Mouse (Mus musculus) layer of hippocampus, postnatal 36 days (tissue): Measurements from ENCODE around the gene Tpcn2. TPM values are rescaled to one million over a fixed set of nuclear protein-coding genes. Genes with fewer than 3 reads are reported as not detected.

Experiments
- DNase-seq, 2 experiments: peaks; one replicate each; pipeline ENCODE4 v3.0.0; 2022
- total RNA-seq, 2 experiments: library from RNA; stranded (reverse); gene quantifications; 2 replicates each; pipeline ENCODE4 v1.2.3; 2021

The Tpcn2 gene
- total RNA-seq, 2 experiments from 2014 or later: 6.1 to 8.5 TPM

DNA sequence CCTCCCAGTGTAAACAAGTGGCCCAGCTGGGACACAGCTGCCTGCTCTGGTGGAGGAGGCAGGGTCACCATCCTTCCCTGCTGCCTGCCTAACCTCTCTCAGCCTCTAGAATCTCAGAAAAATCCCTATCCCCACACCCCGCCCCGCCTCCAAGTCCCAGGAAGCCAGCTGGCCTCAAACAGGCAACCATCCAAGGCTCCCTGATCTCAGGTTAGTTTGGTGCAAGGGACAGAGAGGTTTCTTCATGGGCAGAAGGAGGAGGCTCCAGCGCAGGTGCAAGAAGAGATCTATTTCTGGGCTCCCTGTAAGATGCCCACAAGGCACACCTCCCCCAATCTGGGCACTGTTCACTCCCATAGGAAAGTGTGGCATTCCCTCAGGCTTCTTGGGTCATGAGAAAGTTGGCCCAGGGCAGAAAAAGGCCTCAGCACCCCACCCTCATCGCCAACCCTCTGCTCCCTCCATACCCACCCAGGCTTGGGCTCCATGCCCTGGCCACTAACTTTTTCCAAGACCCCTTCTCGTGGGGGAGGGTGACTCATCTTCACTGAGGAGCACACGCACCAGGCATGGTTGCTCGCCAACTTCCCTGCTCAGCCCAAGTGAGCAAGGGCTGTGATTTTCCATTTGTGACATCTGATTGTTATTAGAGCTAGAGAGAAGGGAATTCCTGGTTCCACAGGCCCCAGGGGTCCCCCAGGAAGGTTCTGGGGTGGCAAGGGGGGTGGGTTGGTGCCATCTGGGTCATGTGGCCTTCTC, 15.9 kb upstream of the Tpcn2 start:
- DNase-seq: peak in 1 of 2 experiments; percentile 16

DNA sequence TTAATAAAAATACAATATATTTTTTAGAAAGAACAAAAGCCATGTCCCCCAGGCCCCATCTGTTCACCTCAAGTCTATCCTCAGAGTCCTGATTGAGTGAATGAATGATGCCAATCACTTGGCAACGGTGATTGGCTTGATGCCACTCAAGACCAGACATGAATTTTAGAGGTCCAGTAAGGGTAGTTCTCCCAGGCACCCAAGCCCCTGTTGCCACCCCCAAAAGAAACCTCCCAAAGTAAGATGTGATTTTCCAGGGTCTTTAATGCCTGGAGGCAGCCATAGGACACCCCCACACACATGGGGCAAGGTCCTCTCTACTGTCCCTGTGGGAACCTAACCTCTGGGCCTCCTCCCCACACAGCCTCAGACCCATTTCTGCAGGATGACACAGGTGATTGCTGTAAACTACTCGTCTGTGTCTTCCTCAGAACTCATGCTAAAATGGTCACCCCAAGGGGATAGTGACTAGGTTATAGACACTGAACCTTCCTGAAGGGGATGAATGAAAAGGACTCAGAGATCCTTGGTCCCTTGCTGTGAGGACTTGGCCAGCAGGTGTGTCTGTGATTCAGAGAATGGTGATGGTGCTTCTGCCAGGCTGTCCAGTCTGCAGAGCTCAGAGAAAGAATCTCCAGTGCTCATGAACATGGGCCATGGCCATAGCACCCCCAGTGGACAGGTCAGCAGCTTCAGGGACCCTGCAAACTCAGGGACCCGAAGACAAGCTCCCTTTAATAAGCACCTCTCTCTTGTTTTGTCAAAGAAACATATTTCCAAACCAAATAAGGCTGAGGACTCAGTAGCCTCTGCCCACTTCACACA, 15.1 kb upstream of the Tpcn2 start:
- DNase-seq: no peak

DNA sequence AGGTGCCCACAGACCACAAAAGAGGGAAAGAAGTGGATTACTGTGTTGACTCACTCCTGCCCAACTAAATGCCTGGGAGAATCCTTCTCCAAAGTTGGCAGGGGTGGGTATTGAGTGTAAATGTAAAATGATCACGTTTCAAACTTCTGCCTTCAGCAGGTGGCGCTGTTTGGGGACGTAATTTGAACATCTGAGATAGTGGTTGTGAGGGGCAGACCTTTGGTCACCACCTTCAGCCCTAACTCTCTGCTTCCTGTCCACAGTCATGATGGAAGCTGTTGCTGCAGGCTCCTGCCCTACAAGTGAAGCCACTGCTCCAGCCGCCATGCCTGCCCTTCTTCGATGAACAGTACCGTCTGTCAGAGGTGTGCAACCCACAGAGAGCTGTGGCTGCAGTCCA, 10.0 kb upstream of the Tpcn2 start:
- DNase-seq: no peak

DNA sequence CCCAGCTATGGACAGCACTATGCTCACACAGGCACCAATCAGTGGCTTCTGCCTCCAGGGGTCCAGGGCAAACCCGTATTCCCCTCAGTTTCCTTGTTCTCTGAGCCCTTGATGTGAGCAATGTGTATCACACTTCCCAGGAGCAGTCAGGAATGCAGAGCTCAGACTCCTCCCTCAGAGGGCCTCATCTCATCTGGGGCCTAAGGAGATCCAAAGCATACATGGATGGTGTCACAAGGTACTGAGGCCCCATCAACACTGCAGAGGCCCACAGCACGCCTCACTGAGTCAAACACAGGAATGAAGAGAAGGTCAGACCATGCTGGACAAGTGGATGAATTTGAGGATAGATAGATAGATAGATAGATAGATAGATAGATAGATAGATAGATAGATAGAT, 8.9 kb upstream of the Tpcn2 start:
- no peak for DNase-seq

DNA sequence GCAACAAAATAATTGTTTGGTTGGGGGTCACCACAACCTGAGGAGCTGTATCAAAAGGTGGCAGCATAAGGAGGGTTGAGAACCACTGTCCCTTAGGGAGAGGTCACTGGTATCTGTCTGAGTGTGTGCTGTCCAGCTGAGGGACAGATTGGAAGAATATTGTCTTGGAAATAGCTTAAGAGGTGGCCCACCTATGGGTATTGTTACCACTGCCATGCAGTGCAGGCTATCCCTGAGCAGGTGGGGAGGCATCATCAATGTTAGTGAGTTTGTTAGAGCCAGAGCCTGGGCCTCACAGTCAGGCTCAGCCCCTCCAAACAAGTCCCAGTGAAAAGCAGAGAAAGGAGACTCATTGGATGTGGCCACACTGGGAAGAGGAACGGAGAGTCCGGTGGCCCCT, 8.0 kb upstream of the Tpcn2 start:
- no peak for DNase-seq

DNA sequence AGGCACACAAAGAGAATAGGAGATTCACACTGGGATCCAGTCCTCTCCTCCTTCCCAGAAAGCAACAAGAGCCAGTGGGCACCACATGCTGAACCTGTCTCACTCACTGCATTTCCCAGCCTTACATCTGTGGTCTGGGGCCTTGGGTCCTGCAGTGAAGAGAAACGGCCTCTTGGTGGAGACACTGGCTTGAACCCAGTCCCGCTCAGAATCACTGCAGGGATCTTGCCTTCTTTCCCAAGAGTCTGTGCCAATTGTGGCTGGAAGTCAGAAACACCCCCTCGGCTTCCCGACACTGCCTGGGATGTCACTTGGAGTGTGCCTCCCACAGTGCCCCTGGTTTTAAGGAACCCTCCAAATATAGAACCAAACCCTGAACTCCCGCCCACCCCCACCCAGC, 5.5 kb upstream of the Tpcn2 start:
- DNase-seq: no peak

DNA sequence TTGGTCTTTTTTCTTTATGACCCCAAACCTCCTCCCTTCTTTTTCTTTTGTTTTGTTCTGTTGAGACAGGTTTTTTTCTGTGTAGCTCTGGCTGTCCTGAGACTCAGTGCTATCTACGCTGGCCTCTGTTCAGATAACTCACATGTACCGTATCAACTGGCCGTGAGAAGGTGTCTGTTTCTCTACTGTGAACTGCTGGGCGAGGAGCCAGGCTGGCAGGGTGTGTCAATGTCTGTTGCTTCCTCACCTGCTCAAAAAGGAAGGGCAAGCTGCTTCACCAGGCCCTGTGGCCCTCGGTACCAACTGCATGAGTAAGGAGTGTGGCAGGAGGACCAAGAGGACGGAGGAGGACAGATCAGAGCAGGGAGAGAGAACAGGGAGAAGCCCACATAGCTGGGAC, 3.6 kb upstream of the Tpcn2 start:
- no peak for DNase-seq

DNA sequence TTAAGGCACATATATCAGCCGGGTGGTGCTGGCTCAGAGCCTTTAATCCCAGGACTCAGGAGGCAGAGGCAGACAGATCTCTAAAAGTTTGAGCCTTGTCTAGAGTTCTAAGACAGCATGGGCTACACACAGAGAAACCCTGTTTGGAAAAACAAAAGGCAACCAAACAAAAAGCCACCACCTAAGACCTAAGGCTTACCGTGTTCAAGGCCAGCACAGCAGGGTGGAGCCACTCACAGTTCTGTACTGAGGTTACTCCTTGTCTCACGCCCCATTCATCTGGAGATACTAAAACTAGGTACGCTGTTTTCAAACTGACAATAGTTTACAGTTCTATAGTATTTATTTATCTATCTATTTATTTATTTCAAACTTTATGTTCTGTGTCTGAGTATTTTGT, 1.7 kb upstream of the Tpcn2 start:
- no peak for DNase-seq

DNA sequence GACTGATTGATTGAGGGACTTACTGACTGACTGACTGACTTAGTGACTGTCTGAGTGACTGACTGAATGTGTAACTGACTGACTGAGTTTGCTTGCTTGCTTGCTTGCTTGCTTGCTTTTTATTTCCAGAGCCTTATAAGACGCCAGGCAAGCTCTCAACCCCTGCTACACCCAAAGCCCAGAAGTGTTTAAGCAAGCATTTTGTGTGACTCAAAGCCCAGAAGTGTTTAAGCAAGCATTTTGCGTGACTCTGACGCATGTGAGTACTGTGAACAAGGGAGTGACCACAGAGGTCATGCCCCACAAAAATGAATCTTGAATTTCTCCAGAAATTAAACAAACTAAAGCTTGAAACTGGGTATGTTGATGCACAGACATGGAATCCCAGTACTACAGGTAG, 482 bp upstream of the Tpcn2 start:
- no peak for DNase-seq

DNA sequence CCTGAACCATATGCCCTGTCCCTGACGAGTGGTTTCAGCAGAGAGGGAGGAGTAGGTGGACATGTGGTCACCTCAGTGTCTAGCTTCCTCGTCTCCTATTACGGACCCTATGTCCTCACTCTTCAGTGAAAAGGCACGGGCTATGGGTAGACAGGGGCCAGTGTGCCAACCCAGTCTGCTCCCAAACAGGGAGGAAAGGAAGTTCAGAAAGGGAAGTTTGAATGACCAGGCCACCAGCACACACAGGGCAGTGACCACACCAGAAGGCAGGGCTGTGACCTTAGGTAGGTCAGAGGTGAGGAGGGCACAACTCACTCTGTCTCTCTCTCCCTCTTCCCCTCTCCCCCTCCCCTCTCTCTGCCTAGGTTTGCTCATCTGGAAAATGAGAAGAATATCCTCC, 770 bp downstream of the Tpcn2 start:
- no peak for DNase-seq

DNA sequence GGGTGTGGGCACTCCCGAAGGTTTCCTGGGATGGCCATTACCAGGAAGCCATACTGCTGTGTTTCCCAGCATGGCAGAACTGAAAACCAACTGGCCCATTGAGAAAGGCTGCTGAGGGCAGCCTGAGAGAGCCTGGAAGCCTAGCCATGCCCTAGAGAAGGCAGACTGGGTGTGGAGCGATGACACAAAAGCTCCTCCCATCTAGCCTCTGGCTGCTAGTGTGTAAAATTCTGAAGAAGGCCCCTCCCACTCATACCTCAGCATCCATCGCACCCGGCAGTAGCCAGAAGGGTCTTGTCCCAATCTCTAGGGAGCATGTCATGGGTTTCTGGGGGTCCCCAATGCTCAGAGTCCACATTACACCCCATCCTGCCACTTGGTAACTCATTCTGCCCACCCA, 2.4 kb downstream of the Tpcn2 start:
- no peak for DNase-seq

DNA sequence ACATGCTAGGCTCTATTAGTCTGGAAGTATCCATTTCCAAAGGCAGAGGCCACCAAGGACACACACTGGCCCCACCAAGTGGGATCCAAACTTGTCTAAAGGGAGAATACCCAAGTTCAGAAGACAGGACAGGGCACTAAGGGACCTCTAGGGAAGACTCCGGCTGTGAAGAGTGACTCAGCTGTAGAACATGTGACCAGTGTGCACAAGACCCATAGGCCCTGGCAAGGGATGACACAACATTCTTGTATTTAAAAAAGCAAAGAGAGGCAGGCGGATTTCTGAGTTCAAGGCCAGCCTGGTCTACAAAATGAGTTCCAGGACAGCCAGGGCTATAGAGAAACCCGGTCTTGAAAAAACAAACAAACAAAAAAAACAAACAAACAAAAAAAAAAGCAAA, 8.3 kb downstream of the Tpcn2 start:
- DNase-seq: no peak

DNA sequence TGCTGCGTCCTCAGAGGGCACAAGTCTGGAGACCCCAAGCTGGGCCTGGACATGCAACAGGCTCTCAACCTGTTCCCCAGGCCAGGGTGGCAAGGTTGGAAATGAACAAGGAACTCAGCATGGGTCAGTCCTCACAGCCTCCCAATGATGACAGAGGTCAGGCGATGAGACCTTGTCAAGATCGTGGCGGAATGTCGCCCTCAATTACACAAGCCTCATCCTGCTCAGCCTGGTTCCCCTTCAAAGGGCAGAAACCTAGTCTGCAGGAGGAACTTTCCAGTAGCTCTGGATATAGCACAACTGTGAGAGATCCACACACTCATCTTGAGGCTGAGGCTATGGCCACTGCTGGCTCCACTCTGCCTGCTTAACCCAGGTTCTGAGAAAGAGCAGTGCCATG, 12.9 kb downstream of the Tpcn2 start:
- no peak for DNase-seq

DNA sequence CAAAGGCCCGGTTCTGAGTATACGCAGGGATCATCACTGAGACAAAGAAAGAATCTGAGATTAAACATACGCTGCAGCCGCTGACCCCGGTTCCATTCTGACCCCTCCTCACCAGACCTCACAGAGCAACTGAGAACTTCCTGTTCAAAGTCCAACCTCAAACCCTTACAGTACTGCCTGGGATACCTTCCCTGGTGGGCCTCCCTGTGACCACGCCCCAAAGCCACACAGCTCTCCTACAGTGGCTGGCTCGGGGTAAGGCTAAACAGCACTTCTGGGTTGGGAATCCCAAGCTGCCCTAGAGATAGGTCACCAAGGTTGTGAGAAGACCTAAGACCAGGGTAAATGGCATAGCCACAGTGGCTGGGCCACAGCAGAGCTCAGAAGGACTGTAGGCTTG, 14.9 kb downstream of the Tpcn2 start:
- no peak for DNase-seq

DNA sequence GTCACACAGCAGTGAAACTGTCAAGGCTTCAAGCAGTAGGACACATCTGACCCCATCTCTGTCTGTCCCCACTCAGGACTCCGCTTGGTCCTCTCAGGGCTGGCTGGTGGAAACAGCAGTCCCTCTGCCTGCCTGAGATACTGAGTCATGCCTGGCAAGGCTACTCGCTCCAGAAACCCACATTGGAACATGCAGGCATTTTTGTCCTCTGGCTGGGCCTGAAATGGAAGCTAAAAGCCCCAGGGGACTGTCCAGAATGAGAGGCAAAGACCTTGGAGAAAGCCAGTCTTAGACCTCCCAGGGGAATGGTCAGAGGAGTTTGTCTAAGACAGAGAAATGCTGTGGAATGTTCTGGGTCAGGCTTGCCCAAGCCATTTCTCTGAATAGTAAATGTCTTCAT, 17.8 kb downstream of the Tpcn2 start:
- no peak for DNase-seq

DNA sequence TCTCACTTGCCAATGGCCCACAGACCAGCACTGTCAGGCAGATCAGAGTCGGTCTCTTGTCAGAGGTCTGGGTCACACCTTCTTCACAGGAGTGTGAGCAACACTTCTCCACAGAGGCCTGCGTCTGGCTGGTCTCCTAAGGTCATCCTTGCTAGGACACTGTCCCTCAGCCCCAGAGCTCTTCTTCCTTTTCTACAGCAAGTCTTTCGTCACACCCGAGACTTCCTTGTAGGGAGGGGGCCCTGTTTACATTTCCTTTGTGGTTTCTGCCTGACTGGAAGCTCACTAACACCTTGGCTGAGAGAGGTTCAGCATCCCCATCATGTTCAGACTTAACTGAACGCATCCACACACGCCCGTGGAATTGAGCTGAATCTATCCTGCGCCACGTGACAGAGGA, 19.6 kb downstream of the Tpcn2 start:
- DNase-seq: no peak

DNA sequence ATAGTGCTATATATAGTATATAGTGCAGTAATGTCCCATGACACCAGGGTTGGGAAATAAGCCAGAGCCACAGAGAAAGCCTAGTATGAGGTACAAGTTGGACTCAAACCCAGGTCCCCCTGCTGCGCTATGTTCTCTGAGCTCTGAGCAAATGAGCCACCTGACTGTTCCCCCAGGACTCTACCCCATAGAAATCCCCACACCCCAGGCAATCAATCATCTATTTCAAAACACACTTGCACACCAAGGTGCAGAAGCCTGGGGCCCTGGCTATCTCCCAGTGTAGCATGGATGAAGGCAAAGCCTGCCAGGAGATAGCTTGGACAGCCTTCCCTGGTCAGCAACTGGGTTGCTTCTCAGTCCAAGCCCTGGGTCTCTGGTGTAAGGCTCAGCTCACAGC, 27.7 kb downstream of the Tpcn2 start:
- no peak for DNase-seq

DNA sequence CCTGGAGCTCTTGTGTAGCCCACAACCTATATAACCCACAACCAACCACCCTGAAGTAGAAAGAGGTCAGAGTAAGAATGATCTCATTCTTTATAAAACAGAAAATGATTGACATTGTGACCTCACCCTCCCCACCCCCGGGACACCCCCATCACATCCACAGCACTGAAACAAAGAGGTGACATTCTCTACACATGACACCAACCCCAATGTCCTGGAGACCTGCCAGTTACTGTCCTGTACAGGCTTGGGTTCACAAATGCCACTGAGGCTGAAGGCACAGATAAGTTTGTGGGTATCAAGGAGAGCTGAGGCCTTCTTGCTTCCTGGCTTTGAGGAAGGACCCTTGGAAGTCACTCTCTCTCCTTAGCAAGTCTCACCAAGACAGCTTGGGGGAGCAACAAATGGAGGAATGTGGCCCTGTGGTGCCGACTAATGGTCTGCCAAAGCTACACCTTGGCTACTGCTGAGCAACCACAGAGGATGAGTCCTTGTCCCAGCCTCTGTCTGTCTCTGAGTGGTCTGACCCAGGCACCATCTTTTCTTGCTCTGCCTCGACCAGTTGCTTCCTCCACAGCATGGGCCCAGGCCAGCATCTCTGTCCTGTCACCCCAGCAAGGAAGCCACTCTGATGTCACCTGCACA, 29.7 kb downstream of the Tpcn2 start:
- DNase-seq: no peak

DNA sequence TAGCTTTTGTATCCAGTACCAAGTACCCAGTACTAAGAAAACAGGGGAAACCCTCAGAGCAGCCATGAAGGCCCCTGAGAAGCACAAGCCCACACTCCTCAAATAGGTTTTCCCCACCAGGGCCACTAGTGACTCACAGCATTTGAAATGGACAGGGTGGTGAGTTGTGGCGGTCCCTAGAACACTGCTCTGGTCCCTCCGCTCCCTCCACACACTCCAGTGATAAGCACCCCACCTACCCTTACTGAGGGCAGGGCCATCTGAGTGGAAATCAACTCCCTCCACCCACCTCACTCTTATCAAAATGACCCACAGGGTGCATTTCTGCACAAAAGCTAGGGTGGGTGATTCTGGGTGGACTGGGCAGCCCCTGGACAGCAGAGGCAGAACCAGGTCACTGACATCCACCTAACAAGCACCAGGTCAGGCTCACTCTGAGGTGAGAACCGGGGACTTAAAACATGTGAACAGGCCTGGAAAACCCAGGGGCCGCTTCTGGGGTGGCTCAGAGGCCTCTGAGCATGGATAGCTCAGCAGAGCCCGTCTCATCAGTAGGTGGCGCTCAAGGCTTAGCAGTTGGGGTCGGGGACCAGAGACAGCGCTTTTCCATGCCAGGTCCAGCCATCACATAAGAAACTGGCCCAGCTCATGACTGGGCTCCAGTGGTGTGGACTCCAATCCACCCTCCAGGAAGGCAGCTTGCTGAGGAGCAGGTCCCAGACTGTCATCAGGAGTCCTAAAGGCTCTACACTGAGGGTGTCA, 30.9 kb downstream of the Tpcn2 start:
- peak; percentile 75 to 77 for DNase-seq

DNA sequence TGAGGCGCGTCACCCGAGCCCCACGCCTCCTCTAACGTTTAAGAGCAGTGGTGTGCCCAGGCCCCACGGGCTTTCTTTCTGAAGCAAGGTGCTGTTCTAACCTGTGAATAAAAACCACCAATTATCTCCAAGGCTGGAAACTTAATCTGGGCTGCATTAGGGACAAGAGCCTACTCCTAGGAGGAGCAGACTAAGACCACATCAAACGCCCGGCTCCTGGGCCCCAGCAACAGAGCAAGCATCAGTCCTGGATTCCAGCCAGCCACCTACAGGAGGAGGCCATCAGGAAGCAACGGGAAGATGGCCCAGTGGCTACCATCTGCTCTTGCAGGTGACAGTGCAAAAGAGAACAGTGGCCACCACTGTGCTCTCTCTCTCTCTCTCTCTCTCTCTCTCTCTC, 33.6 kb downstream of the Tpcn2 start:
- DNase-seq: no peak

DNA sequence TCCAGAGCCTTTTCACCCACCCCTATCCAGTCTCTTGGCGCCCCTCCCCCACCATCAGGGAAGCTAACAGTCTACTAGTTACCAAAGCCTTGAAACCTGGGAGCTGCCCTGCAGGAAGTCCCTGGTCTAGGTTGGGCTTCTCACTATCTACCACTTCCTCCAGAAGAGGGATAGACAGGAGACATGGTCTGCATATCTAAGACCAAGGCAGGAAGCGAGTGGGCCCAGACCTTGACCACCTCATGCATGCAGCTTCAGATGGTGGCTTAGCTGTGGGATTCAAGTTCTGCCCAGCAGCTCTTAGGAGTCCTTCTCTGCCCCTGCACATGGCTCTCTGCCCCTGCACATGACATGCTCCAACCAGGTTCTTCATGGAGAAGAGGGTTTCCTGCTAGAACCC, 34.9 kb downstream of the Tpcn2 start:
- DNase-seq: no peak

DNA sequence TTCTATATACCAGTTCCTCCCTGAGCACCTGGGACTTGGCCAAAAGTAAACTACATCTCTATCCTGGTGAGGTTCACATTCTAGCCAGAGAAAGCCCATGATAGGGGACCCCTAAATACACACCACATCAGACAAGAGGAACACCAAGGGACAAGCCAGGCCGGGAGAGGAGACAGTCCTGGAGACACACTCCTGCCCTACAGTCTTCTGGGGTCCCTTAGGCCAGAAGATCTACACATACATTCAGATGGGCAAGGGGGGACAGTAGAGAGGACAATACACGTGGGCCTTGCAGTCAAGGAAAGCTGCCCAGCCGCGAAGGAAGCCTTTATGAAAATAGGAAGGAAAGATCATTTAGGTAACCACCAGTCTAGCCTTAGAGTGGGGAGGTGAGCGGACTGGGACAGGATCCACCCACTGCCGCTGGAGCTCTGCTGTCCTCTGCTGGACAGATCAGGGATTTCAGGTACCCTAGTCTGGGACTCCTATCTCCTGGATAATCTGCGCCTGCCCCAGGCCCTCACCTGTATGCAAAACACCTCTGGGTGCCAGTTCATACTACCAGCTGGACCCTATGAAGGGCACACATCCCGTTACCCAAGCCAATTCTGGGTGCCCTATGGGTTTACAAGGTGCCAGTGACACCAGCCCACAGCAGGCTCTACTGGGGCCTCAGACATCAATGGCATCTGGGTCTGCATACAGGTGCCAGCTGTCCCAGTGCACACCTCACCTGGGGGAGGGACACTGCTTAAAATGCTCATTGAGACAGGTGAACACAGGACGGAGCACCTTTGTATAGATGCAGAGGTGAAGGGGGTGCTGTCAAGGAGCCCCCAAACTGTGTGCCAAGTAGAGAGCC, 40.7 kb downstream of the Tpcn2 start:
- DNase-seq: peak; percentile 66 to 79
